9 mouse cellular contexts compared by ENCODE assay signal in genomic region chr12:8923125-8923410, GRCm38 (mm10). TPM values are rescaled to one million over a fixed set of nuclear protein-coding genes. Genes with fewer than 3 reads are reported as not detected.
DNase-seq lines count a peak whose midpoint lies in the region; ATAC-seq lines count a peak whose summit lies in the region.
"Had no signal": no experiment of that assay in that cellular context is flagged by ENCODE, and none has a peak within 500 bp of the region (broad histone marks: within the 10 kb centered on the region; RNA-seq: fewer than 3 reads in every experiment).

No protein-coding gene starts in this region.

- no peak for ATAC-seq in embryonic facial prominence, embryonic 15.5 days (ENCODE audit: insufficient number of reproducible peaks, low FRiP score, low TSS enrichment, low read depth)
- ATAC-seq in lung, embryonic 16.5 days (ENCODE audit: low read depth) = no peak

- WGBS in embryonic facial prominence, embryonic 15.5 days = 3% methylated on average over 5 of the region's 5 CpGs
- 45% methylated on average over 5 of the region's 5 CpGs for WGBS in hindbrain, embryonic 10.5 days
- WGBS in lung, embryonic 16.5 days = 9% methylated on average over 5 of the region's 5 CpGs

- H3K9ac ChIP-seq in embryonic facial prominence, embryonic 15.5 days = peak overlapping the region; percentile 70
- peak overlapping the region; percentile 95 for H3K9ac ChIP-seq in lung, embryonic 16.5 days (ENCODE audit: low read length)

- no peaks in the 10 kb centered on the region for H3K27me3 ChIP-seq in embryonic facial prominence, embryonic 15.5 days
- no peaks in the 10 kb centered on the region for H3K27me3 ChIP-seq in hindbrain, embryonic 10.5 days (ENCODE audit: insufficient read depth, poor library complexity, severe bottlenecking)
- no peaks in the 10 kb centered on the region for H3K27me3 ChIP-seq in lung, embryonic 16.5 days (ENCODE audit: control insufficient read depth, insufficient read depth, low read depth, low read length)

- peaks cover 36% of the 10 kb centered on the region for H3K4me1 ChIP-seq in embryonic facial prominence, embryonic 15.5 days
- H3K4me1 ChIP-seq in hindbrain, embryonic 10.5 days (replicated peaks) = peaks cover 33% of the 10 kb centered on the region
- H3K4me1 ChIP-seq in lung, embryonic 16.5 days (replicated peaks; ENCODE audit: control insufficient read depth, insufficient read depth, low read length) = peaks cover 18% of the 10 kb centered on the region

- H3K27ac ChIP-seq in embryonic facial prominence, embryonic 15.5 days (replicated peaks) = peak overlapping the region; percentile 100
- H3K27ac ChIP-seq in hindbrain, embryonic 10.5 days = peak overlapping the region; percentile 99; the same call in 1 of the 2 replicates
- H3K27ac ChIP-seq in lung, embryonic 16.5 days (ENCODE audit: low read length) = peak overlapping the region; percentile 99

- H3K36me3 ChIP-seq in embryonic facial prominence, embryonic 15.5 days = peaks cover 10% of the 10 kb centered on the region; the same call in 1 of the 2 replicates
- peaks cover 40% of the 10 kb centered on the region for H3K36me3 ChIP-seq in hindbrain, embryonic 10.5 days
- H3K36me3 ChIP-seq in lung, embryonic 16.5 days (ENCODE audit: control insufficient read depth, insufficient read depth, low read length) = no peaks in the 10 kb centered on the region

- peak overlapping the region; percentile 82 for H3K4me3 ChIP-seq in embryonic facial prominence, embryonic 15.5 days (replicated peaks)
- peak overlapping the region; percentile 81 for H3K4me3 ChIP-seq in hindbrain, embryonic 10.5 days
- peak overlapping the region; percentile 87 for H3K4me3 ChIP-seq in lung, embryonic 16.5 days (ENCODE audit: low read length)

- peak overlapping the region; percentile 56 for H3K4me2 ChIP-seq in embryonic facial prominence, embryonic 15.5 days (replicated peaks)
- H3K4me2 ChIP-seq in lung, embryonic 16.5 days (ENCODE audit: low read depth, low read length) = peak overlapping the region; percentile 85

- peak; percentile 79 for DNase-seq in gastrocnemius, adult 18-20 months (ENCODE audit: low spot score)
- DNase-seq in gastrocnemius, postnatal 10 days = no peak
- peak; percentile 98 for DNase-seq in MEL-GATA-1-ER (ENCODE audit: extremely low read depth, low read depth)
- DNase-seq in hindbrain, embryonic 10.5 days (ENCODE audit: low spot score) = peak; percentile 10
- DNase-seq in spleen, postnatal 4 days (ENCODE audit: low spot score in 2 of 2) = peak; percentile 50 to 62
- DNase-seq in ovary, postnatal 10 days (ENCODE audit: low spot score) = no peak

- H3K9me3 ChIP-seq in embryonic facial prominence, embryonic 15.5 days (replicated peaks) = no peaks in the 10 kb centered on the region
- no peaks in the 10 kb centered on the region for H3K9me3 ChIP-seq in hindbrain, embryonic 10.5 days
- H3K9me3 ChIP-seq in lung, embryonic 16.5 days (ENCODE audit: control insufficient read depth, low read length) = no peaks in the 10 kb centered on the region

RNA-seq across cellular contexts. Expression of gene Laptm4a, which starts 1.6 kb away (rescaled TPM):
- 100 to 1,000 TPM; 235 to 244 TPM for total RNA-seq in gastrocnemius, adult 18-20 months (2021)
- 100 to 1,000 TPM; 408 to 423 TPM for total RNA-seq in gastrocnemius, postnatal 10 days (2021)
- polyA plus RNA-seq in embryonic facial prominence, embryonic 15.5 days (2015; fragmentation: Nextera tagmentation; extraction: Ambion mirVana) = 449 and 462 TPM in 2 replicates
- 130 and 147 TPM in 2 replicates for polyA plus RNA-seq in hindbrain, embryonic 10.5 days (2016; fragmentation: Nextera tagmentation; extraction: Ambion mirVana)
- 334 and 336 TPM in 2 replicates for polyA plus RNA-seq in lung, embryonic 16.5 days (2015; fragmentation: Nextera tagmentation; extraction: Ambion mirVana)

RNA-seq across cellular contexts. Expression of gene Matn3, which starts 24.7 kb away (rescaled TPM):
- not detected for total RNA-seq in gastrocnemius, adult 18-20 months (2021)
- under 1 TPM; 0.54 to 0.92 TPM for total RNA-seq in gastrocnemius, postnatal 10 days (2021)
- 10.7 and 17.8 TPM in 2 replicates for polyA plus RNA-seq in embryonic facial prominence, embryonic 15.5 days (2015; fragmentation: Nextera tagmentation; extraction: Ambion mirVana)
- polyA plus RNA-seq in hindbrain, embryonic 10.5 days (2016; fragmentation: Nextera tagmentation; extraction: Ambion mirVana) = 2.5 and 3.7 TPM in 2 replicates
- 3.3 and 3.7 TPM in 2 replicates for polyA plus RNA-seq in lung, embryonic 16.5 days (2015; fragmentation: Nextera tagmentation; extraction: Ambion mirVana)
- total RNA-seq: hematopoietic stem cell, adult 5-6 weeks had no signal

RNA-seq across cellular contexts. Expression of gene Wdr35, which starts 50.6 kb away (rescaled TPM):
- 1 to 10 TPM; 9.7 to 10.0 TPM for total RNA-seq in gastrocnemius, adult 18-20 months (2021)
- 10 to 100 TPM; 10.7 to 13.9 TPM for total RNA-seq in gastrocnemius, postnatal 10 days (2021)
- 20.1 and 22.4 TPM in 2 replicates for polyA plus RNA-seq in embryonic facial prominence, embryonic 15.5 days (2015; fragmentation: Nextera tagmentation; extraction: Ambion mirVana)
- polyA plus RNA-seq in hindbrain, embryonic 10.5 days (2016; fragmentation: Nextera tagmentation; extraction: Ambion mirVana) = 21.1 and 22.9 TPM in 2 replicates
- polyA plus RNA-seq in lung, embryonic 16.5 days (2015; fragmentation: Nextera tagmentation; extraction: Ambion mirVana) = 21.5 and 22.1 TPM in 2 replicates

Comparison
In these comparisons a context has a peak if more than half of its experiments do, and no peak if none do; other contexts are left out.
1. DNase-seq: peak in gastrocnemius, adult 18-20 months (single experiment), MEL-GATA-1-ER (single experiment), hindbrain, embryonic 10.5 days (single experiment) and spleen, postnatal 4 days (2 of 2); none in gastrocnemius, postnatal 10 days (single experiment) and ovary, postnatal 10 days (single experiment).
2. Peak in every context shown above with its lines, with median percentiles within 50 percentile points of each other: H3K27ac ChIP-seq and H3K4me3 ChIP-seq.